In genomic region chr17:86905297-86906135, GRCm38 (mm10) we compare ENCODE assay signal across 9 mouse cellular contexts. TPM values are rescaled to one million over a fixed set of nuclear protein-coding genes. Genes with fewer than 3 reads are reported as not detected.
A peak's percentile ranks its signal among the peaks of the same experiment; 100 is the strongest.
DNase-seq lines count a peak whose midpoint lies in the region; ATAC-seq and TF ChIP-seq lines count a peak whose summit lies in the region.
"Had no signal": no experiment of that assay in that cellular context is flagged by ENCODE, and none has a peak within 500 bp of the region (broad histone marks: within the 10 kb centered on the region; RNA-seq: fewer than 3 reads in every experiment).

No protein-coding gene starts in this region.

- H3K4me2 ChIP-seq in liver, embryonic 12.5 days, result no peak overlapping the region
- peak overlapping the region; percentile 48 for H3K4me2 ChIP-seq in embryonic facial prominence, embryonic 13.5 days
- H3K4me2 ChIP-seq in heart, embryonic 15.5 days, result peak overlapping the region; percentile 25; the same call in 1 of the 2 replicates
- 0 out of 2 replicates have a peak overlapping the region, but pooled peaks have one; percentile 3 for H3K4me2 ChIP-seq in kidney, postnatal 0 days (ENCODE audit: low read length)
- H3K4me2 ChIP-seq in liver, embryonic 15.5 days, result no peak overlapping the region; the same call in 1 of the 2 replicates
- H3K4me2 ChIP-seq in neural tube, embryonic 15.5 days, result peak overlapping the region; percentile 32

- peaks cover 6% of the 10 kb centered on the region; the same call in 1 of the 2 replicates for H3K4me1 ChIP-seq in liver, embryonic 12.5 days
- H3K4me1 ChIP-seq in embryonic facial prominence, embryonic 13.5 days, result peaks cover 15% of the 10 kb centered on the region
- H3K4me1 ChIP-seq in heart, embryonic 15.5 days (replicated peaks), result peaks cover 27% of the 10 kb centered on the region
- H3K4me1 ChIP-seq in kidney, postnatal 0 days (replicated peaks; ENCODE audit: insufficient read depth, low read length), result no peaks in the 10 kb centered on the region
- H3K4me1 ChIP-seq in liver, embryonic 15.5 days (replicated peaks), result peaks cover 13% of the 10 kb centered on the region; the same call in 1 of the 2 replicates
- peaks cover 28% of the 10 kb centered on the region for H3K4me1 ChIP-seq in neural tube, embryonic 15.5 days

- H3K27me3 ChIP-seq in liver, embryonic 12.5 days (replicated peaks), result peaks cover 8% of the 10 kb centered on the region; the same call in 1 of the 2 replicates
- peaks cover 14% of the 10 kb centered on the region for H3K27me3 ChIP-seq in embryonic facial prominence, embryonic 13.5 days
- H3K27me3 ChIP-seq in heart, embryonic 15.5 days, result 0 out of 2 replicates have a peak, but pooled peaks cover 3% of the 10 kb centered on the region
- H3K27me3 ChIP-seq in kidney, postnatal 0 days (ENCODE audit: insufficient read depth, low read length), result no peaks in the 10 kb centered on the region
- H3K27me3 ChIP-seq in liver, embryonic 15.5 days, result no peaks in the 10 kb centered on the region
- 0 out of 2 replicates have a peak, but pooled peaks cover 9% of the 10 kb centered on the region for H3K27me3 ChIP-seq in neural tube, embryonic 15.5 days (replicated peaks)

- H3K27ac ChIP-seq in liver, embryonic 12.5 days, result no peak overlapping the region
- H3K27ac ChIP-seq in embryonic facial prominence, embryonic 13.5 days, result 0 out of 2 replicates have a peak overlapping the region, but pooled peaks have one; percentile 1
- peak overlapping the region; percentile 69 for H3K27ac ChIP-seq in heart, embryonic 15.5 days
- H3K27ac ChIP-seq in kidney, postnatal 0 days, result peak overlapping the region; percentile 44; the same call in 1 of the 2 replicates
- H3K27ac ChIP-seq in liver, embryonic 15.5 days (replicated peaks), result no peak overlapping the region
- H3K27ac ChIP-seq in neural tube, embryonic 15.5 days (replicated peaks), result peak overlapping the region; percentile 75
- H3K27ac ChIP-seq: macrophage had no signal

- no peaks in the 10 kb centered on the region for H3K36me3 ChIP-seq in liver, embryonic 12.5 days
- no peaks in the 10 kb centered on the region for H3K36me3 ChIP-seq in embryonic facial prominence, embryonic 13.5 days
- no peaks in the 10 kb centered on the region for H3K36me3 ChIP-seq in heart, embryonic 15.5 days
- no peaks in the 10 kb centered on the region for H3K36me3 ChIP-seq in kidney, postnatal 0 days (ENCODE audit: insufficient read depth, low read length)
- H3K36me3 ChIP-seq in liver, embryonic 15.5 days (replicated peaks), result no peaks in the 10 kb centered on the region
- no peaks in the 10 kb centered on the region for H3K36me3 ChIP-seq in neural tube, embryonic 15.5 days

- no peak overlapping the region for H3K4me3 ChIP-seq in liver, embryonic 12.5 days
- H3K4me3 ChIP-seq in embryonic facial prominence, embryonic 13.5 days, result no peak overlapping the region
- no peak overlapping the region for H3K4me3 ChIP-seq in heart, embryonic 15.5 days
- H3K4me3 ChIP-seq in kidney, postnatal 0 days (replicated peaks; ENCODE audit: low read depth, low read length), result no peak overlapping the region
- H3K4me3 ChIP-seq in liver, embryonic 15.5 days (replicated peaks), result no peak overlapping the region
- no peak overlapping the region for H3K4me3 ChIP-seq in neural tube, embryonic 15.5 days (replicated peaks)

- peak; percentile 66 for TF ChIP-seq CTCF in kidney, postnatal 0 days (IDR thresholded peaks at IDR 0.05; ENCODE audit: low read depth)

- peak; percentile 33 for DNase-seq in liver
- peak; percentile 89 for DNase-seq in kidney, postnatal 0 days (ENCODE audit: low spot score)
- no peak for DNase-seq in thymus, postnatal 0 days (ENCODE audit: low spot score)

- WGBS in liver, embryonic 12.5 days (ENCODE audit: insufficient replicate concordance), result 32% methylated on average over 19 of the region's 19 CpGs
- 14% methylated on average over 19 of the region's 19 CpGs for WGBS in embryonic facial prominence, embryonic 13.5 days
- 25% methylated on average over 19 of the region's 19 CpGs for WGBS in heart, embryonic 15.5 days
- 15% methylated on average over 19 of the region's 19 CpGs for WGBS in kidney, postnatal 0 days
- 36% methylated on average over 19 of the region's 19 CpGs for WGBS in liver, embryonic 15.5 days (ENCODE audit: insufficient replicate concordance)
- 9% methylated on average over 19 of the region's 19 CpGs for WGBS in neural tube, embryonic 15.5 days

- no peak for ATAC-seq in liver, embryonic 12.5 days
- 0 out of 2 replicates have a peak, but pooled peaks have one; percentile 7 for ATAC-seq in embryonic facial prominence, embryonic 13.5 days (ENCODE audit: insufficient number of reproducible peaks, insufficient read depth, low FRiP score, low TSS enrichment, low read depth)
- peak; percentile 59; the same call in 1 of the 2 replicates for ATAC-seq in heart, embryonic 15.5 days (replicated peaks; ENCODE audit: insufficient number of reproducible peaks, insufficient read depth, low FRiP score, low read depth)
- peak; percentile 65 for ATAC-seq in kidney, postnatal 0 days (replicated peaks; ENCODE audit: low FRiP score, low read depth)
- peak; percentile 58 for ATAC-seq in liver, embryonic 15.5 days (ENCODE audit: insufficient read depth)
- ATAC-seq in neural tube, embryonic 15.5 days (ENCODE audit: low FRiP score), result peak; percentile 66; the same call in 1 of the 2 replicates

- no peaks in the 10 kb centered on the region for H3K9me3 ChIP-seq in liver, embryonic 12.5 days (replicated peaks)
- no peaks in the 10 kb centered on the region for H3K9me3 ChIP-seq in embryonic facial prominence, embryonic 13.5 days
- no peaks in the 10 kb centered on the region for H3K9me3 ChIP-seq in heart, embryonic 15.5 days (replicated peaks)
- H3K9me3 ChIP-seq in kidney, postnatal 0 days (replicated peaks; ENCODE audit: low read length), result no peaks in the 10 kb centered on the region
- H3K9me3 ChIP-seq in liver, embryonic 15.5 days (replicated peaks), result no peaks in the 10 kb centered on the region
- H3K9me3 ChIP-seq in neural tube, embryonic 15.5 days (replicated peaks), result no peaks in the 10 kb centered on the region

- H3K9ac ChIP-seq in liver, embryonic 12.5 days, result no peak overlapping the region
- peak overlapping the region; percentile 7; the same call in 1 of the 2 replicates for H3K9ac ChIP-seq in embryonic facial prominence, embryonic 13.5 days
- H3K9ac ChIP-seq in heart, embryonic 15.5 days, result 0 out of 2 replicates have a peak overlapping the region, but pooled peaks have one; percentile 16
- no peak overlapping the region for H3K9ac ChIP-seq in kidney, postnatal 0 days (ENCODE audit: low read depth, low read length)
- H3K9ac ChIP-seq in liver, embryonic 15.5 days, result no peak overlapping the region
- H3K9ac ChIP-seq in neural tube, embryonic 15.5 days (replicated peaks), result no peak overlapping the region

RNA-seq across cellular contexts. Expression of gene Tmem247, which starts 11.6 kb away (rescaled TPM):
- polyA plus RNA-seq in liver, embryonic 12.5 days (2016; fragmentation: Nextera tagmentation; extraction: Ambion mirVana), result not detected in 2 replicates
- polyA plus RNA-seq in embryonic facial prominence, embryonic 13.5 days (2015; fragmentation: Nextera tagmentation; extraction: Ambion mirVana), result not detected in 2 replicates
- polyA plus RNA-seq in heart, embryonic 15.5 days (2015; fragmentation: Nextera tagmentation; extraction: Ambion mirVana), result not detected in 2 replicates
- polyA plus RNA-seq in kidney, postnatal 0 days (2015; fragmentation: Nextera tagmentation; extraction: Ambion mirVana), result not detected in 2 replicates
- not detected in 2 replicates for polyA plus RNA-seq in liver, embryonic 15.5 days (2015; fragmentation: Nextera tagmentation; extraction: Ambion mirVana)
- polyA plus RNA-seq in neural tube, embryonic 15.5 days (2015; fragmentation: Nextera tagmentation; extraction: Ambion mirVana), result not detected in 2 replicates
- not detected in 2 replicates for polyA plus RNA-seq in thymus, postnatal 0 days (2015; fragmentation: Nextera tagmentation; extraction: Ambion mirVana)
- polyA plus RNA-seq: macrophage had no signal

RNA-seq across cellular contexts. Expression of gene Atp6v1e2, which starts 42.2 kb away (rescaled TPM):
- not detected in 2 replicates for polyA plus RNA-seq in liver, embryonic 12.5 days (2016; fragmentation: Nextera tagmentation; extraction: Ambion mirVana)
- polyA plus RNA-seq in embryonic facial prominence, embryonic 13.5 days (2015; fragmentation: Nextera tagmentation; extraction: Ambion mirVana), result not detected in 2 replicates
- 0.13 TPM in 1 of 2 replicates, not detected in the other for polyA plus RNA-seq in heart, embryonic 15.5 days (2015; fragmentation: Nextera tagmentation; extraction: Ambion mirVana)
- polyA plus RNA-seq in kidney, postnatal 0 days (2015; fragmentation: Nextera tagmentation; extraction: Ambion mirVana), result 0.14 TPM in 1 of 2 replicates, not detected in the other
- polyA plus RNA-seq in liver, embryonic 15.5 days (2015; fragmentation: Nextera tagmentation; extraction: Ambion mirVana), result not detected in 2 replicates
- polyA plus RNA-seq in neural tube, embryonic 15.5 days (2015; fragmentation: Nextera tagmentation; extraction: Ambion mirVana), result not detected in 2 replicates
- polyA plus RNA-seq in thymus, postnatal 0 days (2015; fragmentation: Nextera tagmentation; extraction: Ambion mirVana), result not detected in 2 replicates
- polyA plus RNA-seq: macrophage had no signal

RNA-seq across cellular contexts. Expression of gene Rhoq, which starts 57.4 kb away (rescaled TPM):
- polyA plus RNA-seq in liver, embryonic 12.5 days (2016; fragmentation: Nextera tagmentation; extraction: Ambion mirVana), result 2.7 and 3.6 TPM in 2 replicates
- polyA plus RNA-seq in embryonic facial prominence, embryonic 13.5 days (2015; fragmentation: Nextera tagmentation; extraction: Ambion mirVana), result 18.2 and 22.5 TPM in 2 replicates
- polyA plus RNA-seq in heart, embryonic 15.5 days (2015; fragmentation: Nextera tagmentation; extraction: Ambion mirVana), result 19.8 and 20.9 TPM in 2 replicates
- polyA plus RNA-seq in kidney, postnatal 0 days (2015; fragmentation: Nextera tagmentation; extraction: Ambion mirVana), result 12.7 and 13.0 TPM in 2 replicates
- polyA plus RNA-seq in liver, embryonic 15.5 days (2015; fragmentation: Nextera tagmentation; extraction: Ambion mirVana), result 1.4 TPM in 2 replicates
- polyA plus RNA-seq in neural tube, embryonic 15.5 days (2015; fragmentation: Nextera tagmentation; extraction: Ambion mirVana), result 7.8 and 8.7 TPM in 2 replicates
- 3.1 and 3.8 TPM in 2 replicates for polyA plus RNA-seq in thymus, postnatal 0 days (2015; fragmentation: Nextera tagmentation; extraction: Ambion mirVana)

Comparison
In these comparisons a context has a peak if more than half of its experiments do, and no peak if none do; other contexts are left out.
1. H3K27ac ChIP-seq: peak in embryonic facial prominence, embryonic 13.5 days (single experiment), heart, embryonic 15.5 days (single experiment), kidney, postnatal 0 days (single experiment) and neural tube, embryonic 15.5 days (single experiment); none in liver, embryonic 12.5 days (single experiment) and liver, embryonic 15.5 days (single experiment).
2. H3K4me2 ChIP-seq: peak in embryonic facial prominence, embryonic 13.5 days (single experiment), heart, embryonic 15.5 days (single experiment), kidney, postnatal 0 days (single experiment) and neural tube, embryonic 15.5 days (single experiment); none in liver, embryonic 12.5 days (single experiment) and liver, embryonic 15.5 days (single experiment).
3. H3K9ac ChIP-seq: peak in embryonic facial prominence, embryonic 13.5 days (single experiment) and heart, embryonic 15.5 days (single experiment); none in liver, embryonic 12.5 days (single experiment), kidney, postnatal 0 days (single experiment), liver, embryonic 15.5 days (single experiment) and neural tube, embryonic 15.5 days (single experiment).